Comparison of ENCODE assay signal across 9 mouse cellular contexts in genomic region chr5:5341611-5342010, GRCm38 (mm10).
DNase-seq lines count a peak whose midpoint lies in the region; ATAC-seq and TF ChIP-seq lines count a peak whose summit lies in the region.
"Had no signal": no experiment of that assay in that cellular context is flagged by ENCODE, and none has a peak within 500 bp of the region (broad histone marks: within the 10 kb centered on the region; RNA-seq: fewer than 3 reads in every experiment).

No protein-coding gene starts in this region.

- no peak overlapping the region for H3K4me3 ChIP-seq in heart, embryonic 13.5 days
- no peak overlapping the region for H3K4me3 ChIP-seq in midbrain, embryonic 14.5 days (replicated peaks; ENCODE audit: low read depth, low read length)
- H3K4me3 ChIP-seq in midbrain, embryonic 11.5 days (ENCODE audit: low read depth, low read length) = no peak overlapping the region
- H3K4me3 ChIP-seq in forebrain, embryonic 15.5 days = no peak overlapping the region
- H3K4me3 ChIP-seq in myocyte = no peak overlapping the region

- no peak overlapping the region for H3K9ac ChIP-seq in heart, embryonic 13.5 days
- H3K9ac ChIP-seq in midbrain, embryonic 14.5 days (replicated peaks; ENCODE audit: low read length) = no peak overlapping the region
- no peak overlapping the region for H3K9ac ChIP-seq in midbrain, embryonic 11.5 days (ENCODE audit: low read length)
- no peak overlapping the region for H3K9ac ChIP-seq in forebrain, embryonic 15.5 days (replicated peaks)

- 0 out of 2 replicates have a peak, but pooled peaks have one; percentile 49 for ATAC-seq in heart, embryonic 13.5 days (ENCODE audit: extremely low read depth, insufficient number of reproducible peaks, low FRiP score, low TSS enrichment)
- ATAC-seq in midbrain, embryonic 14.5 days (ENCODE audit: low FRiP score, low TSS enrichment) = no peak
- ATAC-seq in midbrain, embryonic 11.5 days (ENCODE audit: low FRiP score) = no peak
- peak; percentile 47 for ATAC-seq in forebrain, embryonic 15.5 days (replicated peaks)

- no peak for DNase-seq in heart, postnatal 14 days
- DNase-seq in midbrain, embryonic 14.5 days = no peak
- DNase-seq in midbrain, embryonic 11.5 days (ENCODE audit: low spot score, missing footprints) = no peak
- DNase-seq in kidney, postnatal 36 days = no peak
- DNase-seq: cerebellum, adult 9-10 months; kidney, postnatal 25 days had no signal

- H3ac ChIP-seq in myocyte (ENCODE audit: control insufficient read depth, insufficient read length) = no peak overlapping the region

- H3K4me2 ChIP-seq in heart, embryonic 13.5 days = peak overlapping the region; percentile 64
- H3K4me2 ChIP-seq in midbrain, embryonic 14.5 days (ENCODE audit: low read length) = no peak overlapping the region
- no peak overlapping the region for H3K4me2 ChIP-seq in midbrain, embryonic 11.5 days
- no peak overlapping the region for H3K4me2 ChIP-seq in forebrain, embryonic 15.5 days (replicated peaks)
- peak overlapping the region; percentile 68 for H3K4me2 ChIP-seq in myocyte (ENCODE audit: low read depth)

- H3K27ac ChIP-seq in heart, embryonic 13.5 days (replicated peaks) = peak overlapping the region; percentile 93
- H3K27ac ChIP-seq in midbrain, embryonic 14.5 days (replicated peaks; ENCODE audit: low read depth, low read length) = peak overlapping the region; percentile 81
- H3K27ac ChIP-seq in midbrain, embryonic 11.5 days (ENCODE audit: low read depth, low read length) = no peak overlapping the region
- no peak overlapping the region for H3K27ac ChIP-seq in forebrain, embryonic 15.5 days (replicated peaks)

- no peaks in the 10 kb centered on the region; the same call in 1 of the 2 replicates for H3K36me3 ChIP-seq in heart, embryonic 13.5 days
- H3K36me3 ChIP-seq in midbrain, embryonic 14.5 days (ENCODE audit: control insufficient read depth, insufficient read depth, low read length) = no peaks in the 10 kb centered on the region
- no peaks in the 10 kb centered on the region for H3K36me3 ChIP-seq in midbrain, embryonic 11.5 days (ENCODE audit: control insufficient read depth, insufficient read depth, low read length)
- H3K36me3 ChIP-seq in forebrain, embryonic 15.5 days = no peaks in the 10 kb centered on the region
- H3K36me3 ChIP-seq in myocyte (ENCODE audit: control insufficient read depth, insufficient read depth) = no peaks in the 10 kb centered on the region

- intact Hi-C loops in heart, postnatal 14 days (cut with DNase I) = no loop called here

- TF ChIP-seq POLR2A in myocyte (IDR thresholded peaks at IDR 0.05; ENCODE audit: insufficient read length, low read depth) = no peak

- WGBS in heart, embryonic 13.5 days = 14% methylated on average over 8 of the region's 8 CpGs
- WGBS in midbrain, embryonic 14.5 days = 85% methylated on average over 8 of the region's 8 CpGs
- WGBS in midbrain, embryonic 11.5 days = 88% methylated on average over 8 of the region's 8 CpGs
- 70% methylated on average over 8 of the region's 8 CpGs for WGBS in forebrain, embryonic 15.5 days

- no peaks in the 10 kb centered on the region for H3K27me3 ChIP-seq in heart, embryonic 13.5 days (replicated peaks)
- no peaks in the 10 kb centered on the region for H3K27me3 ChIP-seq in midbrain, embryonic 14.5 days (ENCODE audit: control insufficient read depth, insufficient read depth, low read length)
- H3K27me3 ChIP-seq in midbrain, embryonic 11.5 days (ENCODE audit: control insufficient read depth, insufficient read depth, low read length) = no peaks in the 10 kb centered on the region
- H3K27me3 ChIP-seq in forebrain, embryonic 15.5 days = no peaks in the 10 kb centered on the region
- H3K27me3 ChIP-seq in myocyte (ENCODE audit: control insufficient read depth, insufficient read depth, insufficient read length) = no peaks in the 10 kb centered on the region

- peaks cover 4% of the 10 kb centered on the region for H3K9me3 ChIP-seq in heart, embryonic 13.5 days
- no peaks in the 10 kb centered on the region for H3K9me3 ChIP-seq in midbrain, embryonic 14.5 days (ENCODE audit: control insufficient read depth, low read length)
- H3K9me3 ChIP-seq in midbrain, embryonic 11.5 days (ENCODE audit: control insufficient read depth, low read length) = peaks cover 2% of the 10 kb centered on the region; the same call in 1 of the 2 replicates
- no peaks in the 10 kb centered on the region for H3K9me3 ChIP-seq in forebrain, embryonic 15.5 days

- peaks cover 75% of the 10 kb centered on the region for H3K79me2 ChIP-seq in myocyte (ENCODE audit: control insufficient read depth, insufficient read depth)

- H3K4me1 ChIP-seq in heart, embryonic 13.5 days = peaks cover 45% of the 10 kb centered on the region
- H3K4me1 ChIP-seq in midbrain, embryonic 14.5 days (ENCODE audit: control insufficient read depth, insufficient read depth, low read length) = peaks cover 18% of the 10 kb centered on the region
- H3K4me1 ChIP-seq in midbrain, embryonic 11.5 days (ENCODE audit: control insufficient read depth, insufficient read depth, low read length) = peaks cover 13% of the 10 kb centered on the region
- H3K4me1 ChIP-seq in forebrain, embryonic 15.5 days = peaks cover 26% of the 10 kb centered on the region

TF ChIP-seq in myocyte, 11 proteins besides CTCF, POLR2A, EP300 and RAD21:
- TF ChIP-seq E2F4 (IDR thresholded peaks at IDR 0.05; ENCODE audit: insufficient read depth) (no peak), CEBPB (IDR thresholded peaks at IDR 0.05; ENCODE audit: insufficient read depth, poor library complexity, severe bottlenecking) (no peak), USF1 (IDR thresholded peaks at IDR 0.05; ENCODE audit: low read depth) (no peak), MAX (IDR thresholded peaks at IDR 0.05; ENCODE audit: low read depth) (no peak), SRF (IDR thresholded peaks at IDR 0.05; ENCODE audit: control insufficient read depth, insufficient read length, low read depth) (no peak), MYOD1 (IDR thresholded peaks at IDR 0.05; ENCODE audit: control insufficient read depth in 1 of 3, insufficient read length in 2 of 3, low read depth in 2 of 3) (no peak), REST (IDR thresholded peaks at IDR 0.05; ENCODE audit: insufficient read depth, insufficient read length) (no peak), TCF3 (IDR thresholded peaks at IDR 0.05; ENCODE audit: insufficient read length, low read depth) (no peak), POLR2AphosphoS2 (IDR thresholded peaks at IDR 0.05; ENCODE audit: insufficient read length, low read depth) (no peak), TCF12 (IDR thresholded peaks at IDR 0.05; ENCODE audit: insufficient read depth, poor library complexity, severe bottlenecking) (no peak), MYOG (IDR thresholded peaks at IDR 0.05; ENCODE audit: control insufficient read depth in 1 of 3, insufficient read depth in 1 of 3, insufficient read length in 2 of 3, low read depth in 2 of 3) (no peak)

Comparison
In these comparisons a context has a peak if more than half of its experiments do, and no peak if none do; other contexts are left out.
1. H3K27ac ChIP-seq: peak in heart, embryonic 13.5 days (single experiment) and midbrain, embryonic 14.5 days (single experiment); none in midbrain, embryonic 11.5 days (single experiment) and forebrain, embryonic 15.5 days (single experiment).
2. ATAC-seq: peak in heart, embryonic 13.5 days (single experiment) and forebrain, embryonic 15.5 days (single experiment); none in midbrain, embryonic 14.5 days (single experiment) and midbrain, embryonic 11.5 days (single experiment).
3. H3K4me2 ChIP-seq: peak in heart, embryonic 13.5 days (single experiment) and myocyte (single experiment); none in midbrain, embryonic 14.5 days (single experiment), midbrain, embryonic 11.5 days (single experiment) and forebrain, embryonic 15.5 days (single experiment).